Mouse (Mus musculus) heart, embryonic 12.5 days (tissue): ENCODE measurements around the gene Pik3c2b. TPM values are rescaled to one million over a fixed set of nuclear protein-coding genes. Genes with fewer than 3 reads are reported as not detected.
A peak's percentile ranks its signal among the peaks of the same experiment; 100 is the strongest.

Experiments
- ATAC-seq: fragments of 200-750 bp; cut with Nextera tagmentation; 2 replicates; pipeline ENCODE4 v1.8.0; 2017; ENCODE audit warnings: moderate TSS enrichment, moderate library complexity; ENCODE audit not compliant: insufficient number of reproducible peaks, low FRiP score
- H3K27ac ChIP-seq: fragments of 300-500 bp; sonication (generic); 2 replicates; pipeline ENCODE4 v1.5.1; 2016; ENCODE audit warnings: mild to moderate bottlenecking, moderate library complexity; ENCODE audit not compliant: poor library complexity, severe bottlenecking
- H3K27me3 ChIP-seq: fragments of 300-500 bp; sonication (generic); replicated peaks from 2 replicates; pipeline ENCODE4 v1.6.1; 2016; ENCODE audit warnings: mild to moderate bottlenecking, moderate library complexity
- H3K36me3 ChIP-seq: fragments of 300-500 bp; sonication (generic); 2 replicates; pipeline ENCODE4 v1.6.1; 2016; ENCODE audit warnings: mild to moderate bottlenecking, moderate library complexity
- H3K4me1 ChIP-seq: fragments of 300-500 bp; sonication (generic); replicated peaks from 2 replicates; pipeline ENCODE4 v1.6.1; 2016; ENCODE audit warnings: mild to moderate bottlenecking
- H3K4me2 ChIP-seq: fragments of 300-500 bp; sonication (generic); 2 replicates; pipeline ENCODE4 v1.6.1; 2016; ENCODE audit warnings: mild to moderate bottlenecking, moderate library complexity
- H3K4me3 ChIP-seq: fragments of 300-500 bp; sonication (generic); 2 replicates; pipeline ENCODE4 v1.5.1; 2016; ENCODE audit warnings: mild to moderate bottlenecking
- H3K9ac ChIP-seq: fragments of 300-500 bp; sonication (generic); 2 replicates; pipeline ENCODE4 v1.6.1; 2016; ENCODE audit warnings: mild to moderate bottlenecking, moderate library complexity
- H3K9me3 ChIP-seq: fragments of 300-500 bp; sonication (generic); replicated peaks from 2 replicates; pipeline ENCODE4 v1.6.1; 2016; ENCODE audit warnings: mild to moderate bottlenecking, moderate library complexity
- WGBS: fragments of 180-500 bp; shearing (Covaris S2); methylation state at CpG from one replicate; pipeline ENCODE4 v1.1.7; 2016; 5-methylcytosine and 5-hydroxymethylcytosine counted together
- polyA plus RNA-seq: library from polyadenylated mRNA; unstranded; fragments of >200 nt; fragmentation: Nextera tagmentation; extraction: Ambion mirVana; gene quantifications from 2 replicates; pipeline ENCODE4 v1.2.1, GENCODE M21; 2016

Gene Pik3c2b
- polyA plus RNA-seq, 1 experiment from 2014 or later = 11.5 TPM

- Histone ChIP-seq H3K4me1 (peaks cover 9% of the 10 kb centered on the region; the same call in 1 of the 2 replicates), H3K9me3 (0 out of 2 replicates have a peak, but pooled peaks cover 3% of the 10 kb centered on the region), H3K4me3 (no peak overlapping the region), H3K27me3 (no peaks in the 10 kb centered on the region), H3K36me3 (no peaks in the 10 kb centered on the region), H3K27ac (no peak overlapping the region), H3K4me2 (no peak overlapping the region), H3K9ac (no peak overlapping the region)
- ATAC-seq = no peak
- WGBS = 89% methylated on average over 9 of the region's 9 CpGs
These were observed 80.3 kb downstream of the Pik3c2b start for GRCm38 (mm10) chr1:133125640-133126364.

DNA sequence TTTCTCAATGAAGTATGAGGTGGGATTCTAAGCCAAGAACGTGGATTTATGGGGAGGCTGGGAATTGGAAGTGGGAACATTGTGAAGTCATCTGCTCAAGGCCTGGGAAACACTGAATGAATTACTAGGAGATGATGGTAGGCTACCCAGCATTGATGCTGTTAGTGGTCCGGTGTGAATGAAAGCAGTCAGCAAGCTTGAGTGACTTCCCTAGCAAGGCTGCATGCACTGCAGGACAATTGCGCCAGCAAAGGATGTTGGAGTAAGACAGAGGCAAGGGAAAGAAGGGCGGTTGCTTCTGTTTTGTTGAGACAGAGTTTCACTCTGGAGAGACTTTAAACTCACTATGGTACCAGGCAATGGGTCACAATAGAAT lies 80.9 kb downstream of the Pik3c2b start:
- no peak overlapping the region for H3K9ac ChIP-seq
- 73% methylated on average over 4 of the region's 4 CpGs for WGBS
- H3K9me3 ChIP-seq = 0 out of 2 replicates have a peak, but pooled peaks cover 3% of the 10 kb centered on the region
- H3K4me3 ChIP-seq = no peak overlapping the region
- ATAC-seq = no peak
- H3K36me3 ChIP-seq = no peaks in the 10 kb centered on the region
- no peaks in the 10 kb centered on the region for H3K27me3 ChIP-seq
- H3K27ac ChIP-seq = no peak overlapping the region
- H3K4me1 ChIP-seq = peaks cover 6% of the 10 kb centered on the region; the same call in 1 of the 2 replicates
- no peak overlapping the region for H3K4me2 ChIP-seq

DNA sequence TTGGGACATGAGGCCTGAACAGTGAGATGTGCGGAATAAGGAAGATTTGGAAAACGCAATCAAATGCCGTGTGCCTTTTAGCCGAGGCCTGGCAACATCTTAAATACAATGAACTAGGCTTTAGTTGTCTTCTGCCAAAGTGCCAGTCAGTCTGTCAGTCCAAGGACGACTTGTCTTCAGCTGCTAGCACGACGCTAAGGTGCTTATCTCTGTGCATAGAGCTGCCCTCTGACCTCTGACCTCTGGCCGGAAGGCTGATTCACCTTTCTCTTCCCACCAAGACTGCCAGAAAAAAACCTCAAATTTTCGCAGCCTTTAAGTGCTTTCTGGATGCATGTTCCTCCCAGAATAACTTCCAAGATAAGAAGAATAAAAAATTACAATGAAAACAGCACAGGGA lies 81.9 kb downstream of the Pik3c2b start:
- H3K27ac ChIP-seq = no peak overlapping the region
- no peak overlapping the region for H3K4me3 ChIP-seq
- H3K9ac ChIP-seq = no peak overlapping the region
- H3K27me3 ChIP-seq = no peaks in the 10 kb centered on the region
- peaks cover 3% of the 10 kb centered on the region; the same call in 1 of the 2 replicates for H3K4me1 ChIP-seq
- 46% methylated on average over 9 of the region's 9 CpGs for WGBS
- no peak overlapping the region for H3K4me2 ChIP-seq
- ATAC-seq = no peak
- no peaks in the 10 kb centered on the region for H3K36me3 ChIP-seq
- H3K9me3 ChIP-seq = 0 out of 2 replicates have a peak, but pooled peaks cover 3% of the 10 kb centered on the region

DNA sequence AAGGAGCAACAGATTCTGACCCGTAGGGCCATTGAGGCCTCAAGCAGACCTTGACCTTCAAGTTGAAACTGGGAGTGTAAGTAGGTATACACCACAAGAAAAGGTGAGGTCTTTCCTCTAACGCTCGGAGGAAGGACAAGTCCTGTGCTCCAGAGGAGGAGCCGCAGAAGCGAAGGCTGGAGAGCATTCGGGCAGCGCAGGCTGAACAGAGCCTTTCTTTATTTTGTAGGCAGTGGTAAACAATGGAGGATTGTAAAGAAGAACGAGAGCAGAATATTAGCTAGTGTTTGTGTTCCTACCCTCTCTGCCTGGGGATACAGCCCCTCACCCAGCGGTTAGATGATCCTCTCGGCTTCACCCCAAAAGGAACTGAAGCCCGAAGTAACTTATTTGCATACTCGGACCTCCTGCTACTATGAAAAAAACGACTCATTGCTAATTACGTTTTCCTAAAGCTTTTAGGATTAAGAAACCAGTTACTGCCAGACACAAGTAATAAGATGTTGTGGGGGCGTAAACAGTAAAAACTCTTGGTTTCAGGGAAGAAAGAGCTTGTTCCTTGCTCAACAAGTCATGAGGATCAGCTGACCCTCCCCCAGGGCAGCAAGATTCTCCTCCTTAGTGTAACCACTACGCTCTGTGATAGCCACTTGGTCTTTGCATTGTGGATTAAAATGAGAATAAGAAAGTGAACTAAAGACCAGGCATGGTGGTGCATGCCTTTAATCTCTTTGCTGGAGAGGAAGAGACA lies 84.2 kb downstream of the Pik3c2b start:
- H3K4me2 ChIP-seq = peak overlapping the region; percentile 41
- H3K27ac ChIP-seq = no peak overlapping the region
- no peaks in the 10 kb centered on the region for H3K27me3 ChIP-seq
- peaks cover 16% of the 10 kb centered on the region; the same call in 1 of the 2 replicates for H3K36me3 ChIP-seq
- H3K4me3 ChIP-seq = no peak overlapping the region
- 30% methylated on average over 16 of the region's 16 CpGs for WGBS
- no peak for ATAC-seq
- no peak overlapping the region for H3K9ac ChIP-seq
- peaks cover 19% of the 10 kb centered on the region for H3K4me1 ChIP-seq
- 0 out of 2 replicates have a peak, but pooled peaks cover 3% of the 10 kb centered on the region for H3K9me3 ChIP-seq

DNA sequence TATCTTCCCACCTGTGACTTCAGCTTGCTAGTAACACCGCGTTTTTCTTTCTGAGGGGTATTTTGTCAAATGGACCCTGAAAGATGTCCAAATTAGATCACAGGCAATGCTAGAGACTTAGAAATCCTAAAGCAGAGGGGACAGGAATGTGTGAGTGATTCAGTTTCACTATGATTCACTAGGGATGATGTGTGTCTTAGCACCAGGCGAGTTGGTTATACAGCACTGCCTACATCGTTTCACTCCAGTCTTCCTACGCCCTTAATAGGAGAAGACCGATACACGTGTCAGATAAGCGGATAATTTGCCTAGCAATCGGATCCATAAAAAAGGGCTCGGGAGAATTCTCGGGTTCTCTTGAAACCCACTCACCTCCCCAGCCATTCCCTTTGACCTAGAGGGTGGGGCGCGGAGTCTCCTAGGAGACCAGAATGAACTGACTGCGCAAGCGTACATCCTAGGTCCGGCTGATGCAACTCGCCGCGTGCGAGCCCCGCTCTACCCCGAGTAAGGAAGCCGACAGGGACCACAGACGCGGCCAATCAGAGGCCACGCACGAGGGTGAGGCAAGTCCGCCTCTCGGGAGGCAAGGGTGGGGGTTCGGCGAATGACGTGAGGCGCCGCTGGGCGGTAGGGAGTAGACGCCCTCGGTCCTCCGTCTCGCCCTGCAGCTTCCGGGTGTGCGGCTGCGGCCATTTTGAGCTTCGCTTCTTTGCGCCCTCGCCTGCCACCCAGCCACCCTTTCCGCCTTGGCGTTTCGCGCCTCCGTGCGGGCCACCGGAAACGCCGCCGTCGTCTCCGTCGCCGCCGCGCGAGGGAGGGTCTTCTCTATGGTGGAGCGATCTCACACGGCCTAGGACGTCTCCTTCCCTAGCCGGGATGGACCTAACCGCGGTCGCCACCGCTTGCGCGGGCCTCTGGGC lies 85.4 kb downstream of the Pik3c2b start, which contains the start of gene Ppp1r15b:
Gene Ppp1r15b, plus strand, starts transcription at position 506 of the 923 bp plus-strand sequence.
- H3K4me1 ChIP-seq = peaks cover 29% of the 10 kb centered on the region
- WGBS = under 1% methylated on average over 72 of the region's 72 CpGs
- peaks cover 19% of the 10 kb centered on the region; the same call in 1 of the 2 replicates for H3K36me3 ChIP-seq
- peak; percentile 99 for ATAC-seq
- H3K27ac ChIP-seq = peak within 1 kb of the TSS; percentile 98
- H3K4me2 ChIP-seq = peak within 1 kb of the TSS; percentile 99
- no peaks in the 10 kb centered on the region for H3K27me3 ChIP-seq
- peak within 1 kb of the TSS; percentile 96 for H3K4me3 ChIP-seq
- peak within 1 kb of the TSS; percentile 98 for H3K9ac ChIP-seq
- no peaks in the 10 kb centered on the region for H3K9me3 ChIP-seq

GRCm38 (mm10) chr1:133131561-133131905 lies 86.1 kb downstream of the Pik3c2b start:
- H3K27ac ChIP-seq = peak overlapping the region; percentile 98
- H3K36me3 ChIP-seq = peaks cover 23% of the 10 kb centered on the region
- no peak; the same call in 1 of the 2 replicates for ATAC-seq
- WGBS = under 1% methylated on average over 35 of the region's 35 CpGs
- no peaks in the 10 kb centered on the region for H3K9me3 ChIP-seq
- peak overlapping the region; percentile 98 for H3K9ac ChIP-seq
- peak overlapping the region; percentile 99 for H3K4me2 ChIP-seq
- peak overlapping the region; percentile 96 for H3K4me3 ChIP-seq
- H3K4me1 ChIP-seq = peaks cover 32% of the 10 kb centered on the region
- H3K27me3 ChIP-seq = no peaks in the 10 kb centered on the region

- peak overlapping the region; percentile 96 for H3K4me3 ChIP-seq
- peaks cover 27% of the 10 kb centered on the region for H3K36me3 ChIP-seq
- ATAC-seq = no peak
- no peaks in the 10 kb centered on the region for H3K27me3 ChIP-seq
- peak overlapping the region; percentile 99 for H3K4me2 ChIP-seq
- no peaks in the 10 kb centered on the region for H3K9me3 ChIP-seq
- H3K4me1 ChIP-seq = peaks cover 32% of the 10 kb centered on the region
- under 1% methylated on average over 11 of the region's 11 CpGs for WGBS
- H3K27ac ChIP-seq = peak overlapping the region; percentile 98
- H3K9ac ChIP-seq = peak overlapping the region; percentile 98
These were observed 86.5 kb downstream of the Pik3c2b start for GRCm38 (mm10) chr1:133131936-133132335.

- WGBS = 5% methylated on average over 26 of the region's 26 CpGs
- peaks cover 34% of the 10 kb centered on the region for H3K36me3 ChIP-seq
These were observed 87.2 kb downstream of the Pik3c2b start for GRCm38 (mm10) chr1:133132388-133133326.

DNA sequence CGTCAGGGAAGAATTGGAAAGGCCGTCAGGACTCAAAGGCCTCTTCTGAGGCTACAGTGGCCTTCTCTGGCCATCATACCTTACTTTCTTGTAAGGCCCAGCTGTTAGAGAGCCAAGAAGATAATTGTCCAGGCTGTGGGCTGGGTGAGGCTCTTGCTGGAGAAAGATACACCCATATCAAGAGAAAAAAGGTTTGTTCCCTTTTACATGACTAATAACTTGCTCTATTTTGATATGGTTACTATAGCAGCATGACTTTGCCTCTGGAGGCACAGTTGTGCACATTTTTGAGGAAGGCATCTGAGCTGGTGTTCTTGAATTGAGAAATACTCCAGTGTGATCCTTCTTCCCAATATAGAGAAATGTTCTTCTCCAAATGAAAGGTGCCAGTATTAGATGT lies 88.0 kb downstream of the Pik3c2b start:
- 7% methylated on average over 2 of the region's 2 CpGs for WGBS
- peak overlapping the region; percentile 98; the same call in 1 of the 2 replicates for H3K27ac ChIP-seq
- peak overlapping the region; percentile 98 for H3K9ac ChIP-seq
- H3K27me3 ChIP-seq = no peaks in the 10 kb centered on the region
- H3K36me3 ChIP-seq = peaks cover 41% of the 10 kb centered on the region
- H3K4me2 ChIP-seq = peak overlapping the region; percentile 99
- H3K4me1 ChIP-seq = peaks cover 32% of the 10 kb centered on the region
- ATAC-seq = no peak
- no peaks in the 10 kb centered on the region for H3K9me3 ChIP-seq
- H3K4me3 ChIP-seq = peak overlapping the region; percentile 96

More at GRCm38 (mm10) chr1:133132388-133133326, 87.2 kb downstream of the Pik3c2b start:
- Histone ChIP-seq H3K4me2 (peak overlapping the region; percentile 99), H3K9me3 (no peaks in the 10 kb centered on the region), H3K9ac (peak overlapping the region; percentile 98), H3K4me3 (peak overlapping the region; percentile 96), H3K4me1 (peaks cover 32% of the 10 kb centered on the region), H3K27ac (peak overlapping the region; percentile 98), H3K27me3 (no peaks in the 10 kb centered on the region)
- no peak for ATAC-seq

GRCm38 (mm10) chr1:133134071-133134470 lies 88.6 kb downstream of the Pik3c2b start:
- ATAC-seq = no peak
- Histone ChIP-seq H3K27me3 (no peaks in the 10 kb centered on the region), H3K4me3 (peak overlapping the region; percentile 96), H3K9me3 (no peaks in the 10 kb centered on the region), H3K9ac (peak overlapping the region; percentile 98), H3K4me1 (peaks cover 32% of the 10 kb centered on the region), H3K36me3 (peaks cover 48% of the 10 kb centered on the region), H3K27ac (peak overlapping the region; percentile 12; the same call in 1 of the 2 replicates), H3K4me2 (peak overlapping the region; percentile 99)
- 8% methylated on average over 4 of the region's 4 CpGs for WGBS
